Mouse (Mus musculus) T-cell, adult 66 days (primary cell): ENCODE data around the gene Med31. TPM values are rescaled to one million over a fixed set of nuclear protein-coding genes. Genes with fewer than 3 reads are reported as not detected.

ENCODE experiments used
- total RNA-seq, 2 experiments: library from RNA; stranded (reverse); gene quantifications; 3 replicates in 1 of 2; 4 replicates in 1 of 2; pipeline ENCODE4 v1.2.4; 2023

Med31 gene
- 10 to 100 TPM; 12.6 to 18.3 TPM for total RNA-seq

GRCm38 (mm10) chr11:72215410-72215797, at the start of gene Med31:
Gene Med31, minus strand, starts transcription at chr11:72215592.

GRCm38 (mm10) chr11:72207204-72207833, 8.1 kb downstream of the Med31 start, which contains the start of the genes 4933427D14Rik and Txndc17:
Gene 4933427D14Rik, minus strand, starts transcription at chr11:72207459.
Gene Txndc17, plus strand, starts transcription at chr11:72207547.

GRCm38 (mm10) chr11:72206341-72207203, 8.8 kb downstream of the Med31 start, which contains the start of gene Gm43951:
Gene Gm43951, minus strand, starts transcription at chr11:72206840.

Other genes starting within 250 kb of the Med31 start
- gene Aipl1, start 178.1 kb downstream of the Med31 start, total RNA-seq = under 1 TPM in 1 of 2 experiments, not detected in 1; 0.23 TPM
- gene Pimreg, start 173.6 kb downstream of the Med31 start, total RNA-seq = 1 to 10 TPM in 1 of 2 experiments, under 1 TPM in 1; 0.98 to 1.2 TPM
- gene Pitpnm3, start 79.8 kb downstream of the Med31 start, total RNA-seq = not detected
- gene Gm43951, start 8.8 kb downstream of the Med31 start, total RNA-seq = under 1 TPM; 0.50 to 0.93 TPM
- 10 to 100 TPM; 17.8 to 21.2 TPM for gene 4933427D14Rik, start 8.1 kb downstream of the Med31 start, total RNA-seq
- gene Txndc17, start 8.0 kb downstream of the Med31 start, total RNA-seq = 10 to 100 TPM; 34.3 to 36.7 TPM
- gene Slc13a5, start 51.6 kb upstream of the Med31 start, total RNA-seq = not detected
- 10 to 100 TPM; 40.9 to 62.3 TPM for gene Xaf1, start 86.0 kb upstream of the Med31 start, total RNA-seq
- 1 to 10 TPM in 1 of 2 experiments, under 1 TPM in 1; 0.44 to 1.1 TPM for gene Fbxo39, start 98.9 kb upstream of the Med31 start, total RNA-seq
- gene Tekt1, start 146.8 kb upstream of the Med31 start, total RNA-seq = not detected
- gene Smtnl2, start 196.1 kb upstream of the Med31 start, total RNA-seq = not detected
- not detected for gene Ggt6, start 219.9 kb upstream of the Med31 start, total RNA-seq
- gene Mybbp1a, start 225.8 kb upstream of the Med31 start, total RNA-seq = 100 to 1,000 TPM; 176 to 178 TPM